10 mouse cellular contexts compared by ENCODE assay signal in genomic region chr5:113407346-113407745, GRCm38 (mm10). TPM values are rescaled to one million over a fixed set of nuclear protein-coding genes. Genes with fewer than 3 reads are reported as not detected.
DNase-seq lines count a peak whose midpoint lies in the region; ATAC-seq and TF ChIP-seq lines count a peak whose summit lies in the region.
"Had no signal": no experiment of that assay in that cellular context is flagged by ENCODE, and none has a peak within 500 bp of the region (broad histone marks: within the 10 kb centered on the region; RNA-seq: fewer than 3 reads in every experiment).

No protein-coding gene starts in this region.

- no peak overlapping the region for H3K4me2 ChIP-seq in midbrain, postnatal 0 days (ENCODE audit: low read depth, low read length, poor library complexity, severe bottlenecking)
- H3K4me2 ChIP-seq: liver, embryonic 15.5 days had no signal

- ATAC-seq in midbrain, postnatal 0 days (ENCODE audit: low FRiP score) = no peak
- no peak for ATAC-seq in megakaryocyte progenitor cell, adult 5-6 weeks (replicated peaks; ENCODE audit: poor library complexity)

- H3K27me3 ChIP-seq in midbrain, embryonic 10.5 days (ENCODE audit: low read depth, poor library complexity, severe bottlenecking) = no peaks in the 10 kb centered on the region
- H3K27me3 ChIP-seq in midbrain, postnatal 0 days (ENCODE audit: insufficient read depth, low read length) = no peaks in the 10 kb centered on the region
- H3K27me3 ChIP-seq: liver, embryonic 15.5 days had no signal

- no peak overlapping the region for H3K4me3 ChIP-seq in midbrain, embryonic 10.5 days
- H3K4me3 ChIP-seq in midbrain, postnatal 0 days (ENCODE audit: low read depth, low read length) = no peak overlapping the region
- H3K4me3 ChIP-seq: liver, embryonic 15.5 days had no signal

- H3K4me1 ChIP-seq in midbrain, embryonic 10.5 days = peaks cover 8% of the 10 kb centered on the region
- peaks cover 21% of the 10 kb centered on the region for H3K4me1 ChIP-seq in midbrain, postnatal 0 days (ENCODE audit: insufficient read depth, low read length)
- H3K4me1 ChIP-seq: liver, embryonic 15.5 days had no signal

- TF ChIP-seq CTCF in midbrain, postnatal 0 days (IDR thresholded peaks at IDR 0.05) = no peak

- H3K27ac ChIP-seq in midbrain, embryonic 10.5 days (replicated peaks) = no peak overlapping the region
- H3K27ac ChIP-seq in midbrain, postnatal 0 days (ENCODE audit: low read depth, low read length) = no peak overlapping the region
- H3K27ac ChIP-seq: liver, embryonic 15.5 days had no signal

- no peaks in the 10 kb centered on the region for H3K36me3 ChIP-seq in midbrain, embryonic 10.5 days
- no peaks in the 10 kb centered on the region for H3K36me3 ChIP-seq in midbrain, postnatal 0 days (ENCODE audit: insufficient read depth, low read length)
- H3K36me3 ChIP-seq: liver, embryonic 15.5 days had no signal

- WGBS in midbrain, embryonic 10.5 days = 6% methylated on average over 3 of the region's 3 CpGs
- WGBS in midbrain, postnatal 0 days = 18% methylated on average over 3 of the region's 3 CpGs

- H3K9ac ChIP-seq in midbrain, postnatal 0 days (replicated peaks; ENCODE audit: low read length, poor library complexity, severe bottlenecking) = no peak overlapping the region
- H3K9ac ChIP-seq: liver, embryonic 15.5 days had no signal

- DNase-seq in midbrain, embryonic 10.5 days (ENCODE audit: low spot score) = peak; percentile 55
- DNase-seq in midbrain, postnatal 0 days (ENCODE audit: low spot score) = no peak
- peak; percentile 33 to 37 for DNase-seq in adrenal gland, postnatal 36 days
- peak; percentile 64 for DNase-seq in hindlimb bud, embryonic 11.5 days (ENCODE audit: extremely low spot score, low read depth, low spot score)
- peak; percentile 55 for DNase-seq in retina, postnatal 1 day
- DNase-seq in cerebellum, adult 11 months = no peak
- DNase-seq: gastrocnemius, postnatal 25 days had no signal

- H3K9me3 ChIP-seq in midbrain, embryonic 10.5 days (replicated peaks) = no peaks in the 10 kb centered on the region
- no peaks in the 10 kb centered on the region for H3K9me3 ChIP-seq in midbrain, postnatal 0 days (ENCODE audit: low read length)
- H3K9me3 ChIP-seq: liver, embryonic 15.5 days had no signal

RNA-seq across cellular contexts. Expression of gene Aym1, which starts 50.3 kb away (rescaled TPM):
- polyA plus RNA-seq in midbrain, embryonic 10.5 days (2016; fragmentation: Nextera tagmentation; extraction: Ambion mirVana) = not detected in 2 replicates
- not detected in 2 replicates for total RNA-seq in midbrain, postnatal 0 days (2014; rRNA removed)
- polyA plus RNA-seq in midbrain, postnatal 0 days (2015; fragmentation: Nextera tagmentation; extraction: Ambion mirVana) = not detected in 2 replicates
- total RNA-seq in adrenal gland, postnatal 36 days (2021) = not detected
- not detected in 2 replicates for total RNA-seq in megakaryocyte progenitor cell, adult 5-6 weeks (2015)
- total RNA-seq in megakaryocyte progenitor cell, adult 5-6 weeks (2017) = not detected in 2 replicates
- total RNA-seq: gastrocnemius, postnatal 25 days had no signal
- polyA plus RNA-seq: liver, embryonic 15.5 days; small intestine, adult 2 months had no signal

Comparison
In these comparisons a context has a peak if more than half of its experiments do, and no peak if none do; other contexts are left out.
1. DNase-seq: peak in midbrain, embryonic 10.5 days (single experiment), adrenal gland, postnatal 36 days (2 of 2), hindlimb bud, embryonic 11.5 days (single experiment) and retina, postnatal 1 day (single experiment); none in midbrain, postnatal 0 days (single experiment) and cerebellum, adult 11 months (single experiment).